Mouse (Mus musculus) megakaryocyte, embryonic 14.5 days (primary cell): ENCODE data around the gene Josd2.

Experiments used
- FLI1 ChIP-seq: IDR thresholded peaks from 2 replicates; pipeline ENCODE4 v1.6.1; 2012; ENCODE audit warnings: low read length, inconsistent platforms, mixed read lengths
- GATA1 ChIP-seq: IDR thresholded peaks from 3 replicates; pipeline ENCODE4 v1.6.1; 2012; ENCODE audit warnings: mixed read lengths, low read length, inconsistent platforms, borderline replicate concordance

DNA sequence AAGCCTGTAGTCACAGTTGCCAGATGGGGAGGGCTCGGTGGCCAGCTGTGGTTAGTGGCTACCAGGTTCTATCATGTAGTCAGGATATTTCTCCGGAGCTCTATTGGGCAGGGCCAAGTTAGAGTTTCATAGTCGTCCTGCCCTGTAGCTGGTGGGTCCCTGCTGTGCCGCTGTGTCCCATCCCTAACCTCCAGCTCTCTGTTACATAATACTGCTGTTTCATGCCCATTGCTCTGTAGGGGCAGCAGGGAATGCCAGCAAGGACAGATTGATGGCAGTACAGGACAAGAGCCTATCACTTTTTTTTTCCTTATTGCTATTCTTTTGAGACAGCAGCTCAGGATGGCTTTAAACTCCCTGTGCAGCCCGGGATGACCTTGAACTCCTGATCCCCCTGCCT is 32.0 kb upstream of the Josd2 start:
- TF ChIP-seq GATA1 (no peak), FLI1 (no peak)
